Mouse (Mus musculus) liver, embryonic 14.5 days (tissue): Measurements from ENCODE around the gene Sec1.

ENCODE experiments used
- CTCF ChIP-seq: IDR thresholded peaks from 2 replicates; pipeline ENCODE4 v1.5.1; 2016; ENCODE audit warnings: antibody characterized with exemption, low read depth, control low read depth
- EP300 ChIP-seq: IDR thresholded peaks from 2 replicates; pipeline ENCODE4 v1.6.1; 2016; ENCODE audit warnings: antibody characterized with exemption, low read depth

DNA sequence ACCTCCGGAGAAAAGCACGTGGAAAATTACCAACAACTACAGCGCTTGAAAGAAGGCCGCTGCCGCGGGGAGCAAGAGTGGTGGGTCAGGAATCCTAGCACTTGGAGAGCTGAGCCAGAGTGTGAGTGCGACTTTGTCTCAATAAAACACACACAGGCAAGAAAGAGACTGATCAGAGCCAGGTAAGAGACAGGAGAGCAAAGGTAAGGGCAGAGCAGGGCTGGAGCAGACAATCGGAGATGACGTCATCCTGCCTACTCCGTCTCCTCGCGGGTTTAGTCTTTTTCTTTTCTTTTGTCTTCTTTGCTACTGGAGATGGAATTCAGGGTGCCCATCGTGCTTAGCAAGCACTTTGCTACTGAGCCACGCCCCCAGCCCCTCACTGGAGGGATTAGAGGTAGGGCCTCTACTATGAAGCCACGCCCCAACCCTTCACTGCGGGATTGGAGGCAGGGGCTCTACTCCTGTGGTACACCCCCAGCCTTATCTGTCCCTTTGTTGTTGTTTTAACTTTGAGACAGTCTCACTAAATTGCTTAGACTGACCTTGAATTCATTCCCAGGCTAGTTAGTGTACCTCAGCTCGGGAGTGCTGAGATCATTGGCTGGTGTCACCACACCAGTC, 39.7 kb downstream of the Sec1 start:
- no peak for TF ChIP-seq CTCF
- no peak for TF ChIP-seq EP300
